Mouse (Mus musculus) olfactory bulb, adult 2 months (tissue): ENCODE measurements at regions not wholly inside any gene's neighbourhood (a gene's known extent, or its start where the extent isn't known, plus 50 kb on each side); places are given as distances from the start of the nearest gene placed in this dataset.

Experiments
- H3K27ac ChIP-seq: fragments of 200-500 bp; 2 replicates; pipeline ENCODE4 v1.5.1; 2012; ENCODE audit warnings: low read depth, low read length; ENCODE audit not compliant: insufficient read depth
- H3K4me1 ChIP-seq: fragments of 200-500 bp; 2 replicates; pipeline ENCODE4 v1.6.1; 2012; ENCODE audit warnings: low read length; ENCODE audit not compliant: control insufficient read depth, insufficient read depth
- H3K4me3 ChIP-seq: fragments of 200-500 bp; 2 replicates; pipeline ENCODE4 v1.5.1; 2012; ENCODE audit warnings: mild to moderate bottlenecking, low read depth, low read length, moderate library complexity; ENCODE audit not compliant: insufficient read depth
- CTCF ChIP-seq: fragments of 200-500 bp; IDR thresholded peaks from 2 replicates; pipeline ENCODE4 v1.5.1; 2012; ENCODE audit warnings: low read depth, mild to moderate bottlenecking, low read length, moderate library complexity; ENCODE audit not compliant: insufficient read depth
- POLR2A ChIP-seq: fragments of 200-500 bp; IDR thresholded peaks from 2 replicates; pipeline ENCODE4 v1.6.1; 2012; ENCODE audit warnings: mild to moderate bottlenecking, low read depth, low read length, moderate library complexity; ENCODE audit not compliant: insufficient read depth
- WGBS: fragments of 180-500 bp; shearing (Covaris S2); methylation state at CpG from one replicate; pipeline ENCODE4 v1.1.7; 2018; 5-methylcytosine and 5-hydroxymethylcytosine counted together

- H3K27ac ChIP-seq: 0 out of 2 replicates have a peak overlapping the region, but pooled peaks have one; percentile 71
- WGBS: 78% methylated on average over 7 of the region's 7 CpGs
- TF ChIP-seq CTCF (no peak), POLR2A (no peak)
- H3K4me3 ChIP-seq: no peak overlapping the region
- peaks cover 29% of the 10 kb centered on the region for H3K4me1 ChIP-seq
Measured at GRCm38 (mm10) chr17:83953656-83954055, 105.9 kb upstream of the Haao start.

GRCm38 (mm10) chr17:83946718-83947117 is 99.0 kb upstream of the Haao start:
- no peak overlapping the region for H3K27ac ChIP-seq
- TF ChIP-seq POLR2A (no peak), CTCF (no peak)
- H3K4me3 ChIP-seq: no peak overlapping the region
- H3K4me1 ChIP-seq: no peaks in the 10 kb centered on the region
- WGBS: 71% methylated on average over 4 of the region's 4 CpGs

DNA sequence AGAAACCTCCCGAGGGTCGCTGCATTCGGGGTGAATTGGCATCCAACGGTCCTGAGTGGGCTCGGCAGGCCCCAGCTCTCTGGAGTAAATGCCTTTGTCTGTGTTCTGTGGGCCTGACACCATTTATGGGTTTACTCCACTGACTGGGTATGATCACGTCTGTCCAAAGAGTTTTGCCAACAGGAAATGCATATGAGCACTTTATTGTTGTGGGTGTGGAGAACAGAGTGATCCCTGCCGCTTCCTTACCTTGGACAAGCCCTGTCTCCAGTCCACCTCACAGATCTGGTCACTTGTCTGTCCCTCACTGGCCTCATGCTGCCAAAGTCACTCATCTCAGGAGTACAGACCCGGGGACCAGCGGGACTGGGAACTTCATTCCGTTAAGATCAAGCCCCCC is 91.6 kb upstream of the Haao start:
- Histone ChIP-seq H3K27ac (no peak overlapping the region), H3K4me1 (peaks cover 22% of the 10 kb centered on the region), H3K4me3 (no peak overlapping the region)
- TF ChIP-seq POLR2A (no peak), CTCF (no peak)
- 81% methylated on average over 10 of the region's 10 CpGs for WGBS

- Histone ChIP-seq H3K27ac (no peak overlapping the region), H3K4me3 (no peak overlapping the region), H3K4me1 (peaks cover 22% of the 10 kb centered on the region)
- 42% methylated on average over 11 of the region's 11 CpGs for WGBS
- TF ChIP-seq CTCF (no peak), POLR2A (no peak)
Measured at GRCm38 (mm10) chr17:83938671-83939244, 91.0 kb upstream of the Haao start.

DNA sequence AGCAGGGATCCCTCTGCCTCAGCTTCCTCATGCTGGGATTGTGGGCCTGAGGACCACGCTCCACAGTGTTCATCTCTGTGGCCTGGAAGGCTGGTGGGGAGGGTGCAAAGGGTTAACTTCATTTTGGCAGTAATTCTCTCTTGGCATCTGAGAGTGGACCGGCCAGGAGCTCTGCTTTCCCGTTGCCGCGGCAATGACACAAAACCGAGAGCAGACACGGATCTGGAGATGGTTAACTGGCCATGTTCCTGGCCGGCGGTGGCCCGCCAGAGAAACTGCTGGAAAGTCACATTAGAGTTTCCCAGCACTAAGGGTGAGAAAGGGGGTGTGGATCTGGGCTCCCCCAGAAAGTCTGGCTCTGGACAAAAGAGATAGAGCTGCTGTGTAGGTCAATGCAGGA is 89.8 kb upstream of the Haao start:
- no peak for TF ChIP-seq CTCF
- TF ChIP-seq POLR2A: no peak
- Histone ChIP-seq H3K27ac (no peak overlapping the region), H3K4me1 (peaks cover 22% of the 10 kb centered on the region), H3K4me3 (no peak overlapping the region)
- WGBS: 55% methylated on average over 10 of the region's 10 CpGs

DNA sequence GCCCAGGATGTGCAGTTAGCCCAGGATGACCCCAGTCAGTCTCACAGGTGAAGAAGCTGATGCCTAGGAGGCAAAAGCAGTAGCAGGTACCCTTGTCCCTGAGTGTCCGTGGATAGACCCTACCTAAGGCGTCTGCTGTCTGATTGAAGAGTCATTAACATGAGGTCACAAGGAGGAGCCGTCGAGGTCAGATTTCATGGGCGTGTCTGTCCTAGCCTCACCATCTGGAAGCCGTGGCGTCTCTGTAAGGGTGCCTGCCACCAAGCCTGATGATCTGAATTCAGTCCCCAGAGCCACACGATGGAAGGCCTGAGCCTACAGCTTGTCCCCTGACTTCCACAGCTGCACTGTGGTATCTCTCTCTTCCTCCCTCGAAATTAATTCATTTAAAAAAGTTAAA is 88.9 kb upstream of the Haao start:
- Histone ChIP-seq H3K27ac (no peak overlapping the region), H3K4me1 (peaks cover 22% of the 10 kb centered on the region), H3K4me3 (no peak overlapping the region)
- TF ChIP-seq POLR2A: no peak
- TF ChIP-seq CTCF: no peak
- 92% methylated on average over 9 of the region's 9 CpGs for WGBS

GRCm38 (mm10) chr17:83935969-83936368 is 88.2 kb upstream of the Haao start:
- Histone ChIP-seq H3K27ac (no peak overlapping the region), H3K4me3 (no peak overlapping the region), H3K4me1 (peaks cover 22% of the 10 kb centered on the region)
- TF ChIP-seq CTCF (no peak), POLR2A (no peak)
- 68% methylated on average over 1 of the region's 1 CpGs for WGBS

DNA sequence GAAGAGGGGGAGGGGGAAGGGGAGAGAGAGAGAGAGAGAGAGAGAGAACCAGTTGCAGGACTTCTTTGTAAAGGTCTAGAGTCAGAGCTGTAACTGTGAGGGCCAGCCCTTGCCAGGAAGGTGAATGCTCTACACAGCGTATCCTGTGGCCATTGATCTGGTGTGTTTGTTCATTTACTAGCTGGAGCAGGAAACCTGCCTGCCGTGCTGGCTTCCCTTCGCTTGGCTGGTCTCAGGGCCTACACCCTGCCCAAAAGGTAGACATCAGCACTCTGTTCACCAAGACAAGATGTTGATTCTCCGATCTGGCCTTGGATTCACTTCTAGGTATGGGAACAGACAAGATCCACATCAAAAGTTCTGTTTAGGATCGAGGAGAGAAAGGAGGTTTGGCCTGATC is 87.5 kb upstream of the Haao start:
- H3K4me3 ChIP-seq: no peak overlapping the region
- TF ChIP-seq POLR2A (no peak), CTCF (no peak)
- H3K27ac ChIP-seq: no peak overlapping the region
- 92% methylated on average over 5 of the region's 5 CpGs for WGBS
- peaks cover 22% of the 10 kb centered on the region for H3K4me1 ChIP-seq

DNA sequence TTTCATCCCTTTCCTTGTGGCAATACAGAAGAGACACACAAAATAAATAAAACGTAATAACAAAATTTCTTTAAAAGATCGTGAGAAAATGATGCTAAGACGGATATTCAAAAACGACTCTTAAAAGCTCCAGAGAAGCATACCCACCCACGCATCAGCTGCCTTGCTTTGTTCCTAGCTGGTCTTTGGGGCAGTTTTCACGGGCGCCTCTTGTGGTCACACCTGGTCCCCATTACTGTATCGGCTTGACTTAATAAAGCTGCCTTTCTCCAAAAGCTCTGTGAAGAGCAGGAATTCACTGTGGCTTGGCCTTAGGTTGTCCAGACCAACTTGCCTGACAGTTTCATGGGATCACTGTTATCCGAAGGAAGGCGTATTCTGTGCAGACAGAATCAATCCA is 86.0 kb upstream of the Haao start:
- H3K27ac ChIP-seq: no peak overlapping the region
- no peak overlapping the region for H3K4me3 ChIP-seq
- peaks cover 17% of the 10 kb centered on the region for H3K4me1 ChIP-seq
- no peak for TF ChIP-seq POLR2A
- TF ChIP-seq CTCF: no peak
- 92% methylated on average over 10 of the region's 10 CpGs for WGBS

DNA sequence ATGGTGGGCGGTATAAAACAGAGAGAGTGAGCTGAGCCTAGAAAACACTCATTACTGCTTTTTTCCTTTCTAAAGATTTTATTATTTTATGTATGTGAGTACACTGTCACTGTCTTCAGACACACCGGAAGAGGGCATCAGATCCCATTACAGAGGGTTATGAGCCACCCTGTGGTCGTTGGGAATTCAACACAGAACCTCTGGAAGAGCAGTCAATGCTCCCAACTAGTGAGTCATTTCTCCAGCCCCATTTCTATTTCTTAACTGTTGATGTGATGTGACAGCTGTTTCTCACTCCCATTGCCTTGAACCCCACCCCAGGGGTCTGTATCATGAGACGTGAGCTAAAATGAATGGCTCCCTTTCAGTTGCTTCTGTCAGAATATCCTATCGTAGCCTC is 82.6 kb upstream of the Haao start:
- no peaks in the 10 kb centered on the region for H3K4me1 ChIP-seq
- H3K4me3 ChIP-seq: no peak overlapping the region
- no peak for TF ChIP-seq POLR2A
- TF ChIP-seq CTCF: no peak
- WGBS: 84% methylated on average over 5 of the region's 5 CpGs
- H3K27ac ChIP-seq: no peak overlapping the region
